ENCODE assay signal across 15 mouse cellular contexts in the genomic region with DNA sequence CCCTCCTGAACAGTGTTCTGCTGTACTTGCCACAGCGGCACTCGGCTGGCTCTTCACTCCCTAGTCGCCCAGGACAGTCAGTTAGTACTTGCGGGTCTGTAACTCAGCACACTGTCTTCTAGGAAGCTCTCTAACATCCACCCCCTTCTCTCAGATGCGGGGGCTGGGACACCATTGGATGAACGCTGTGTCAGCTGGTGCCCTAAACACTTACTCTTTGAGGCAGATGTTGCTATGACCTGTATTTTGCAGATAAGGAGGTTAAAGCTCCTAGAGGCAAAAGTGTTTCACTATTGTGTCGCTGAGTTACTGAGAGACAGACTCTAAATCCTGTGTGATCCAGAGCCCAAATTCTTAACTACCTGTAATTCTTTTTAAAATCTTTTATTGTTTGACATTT. TPM values are rescaled to one million over a fixed set of nuclear protein-coding genes. Genes with fewer than 3 reads are reported as not detected.
A peak's percentile ranks its signal among the peaks of the same experiment; 100 is the strongest.
DNase-seq lines count a peak whose midpoint lies in the region; ATAC-seq and TF ChIP-seq lines count a peak whose summit lies in the region.
"Had no signal": no experiment of that assay in that cellular context is flagged by ENCODE, and none has a peak within 500 bp of the region (broad histone marks: within the 10 kb centered on the region; RNA-seq: fewer than 3 reads in every experiment).

No protein-coding gene starts in this region.

- no peaks in the 10 kb centered on the region for H3K36me3 ChIP-seq in liver, embryonic 11.5 days (ENCODE audit: control insufficient read depth, insufficient read depth, low read length)
- H3K36me3 ChIP-seq: embryonic facial prominence, embryonic 10.5 days; forebrain, embryonic 15.5 days; heart, embryonic 15.5 days had no signal

- H3K4me2 ChIP-seq in liver, embryonic 11.5 days, result 0 out of 2 replicates have a peak overlapping the region, but pooled peaks have one; percentile 16
- H3K4me2 ChIP-seq: forebrain, embryonic 15.5 days; heart, embryonic 15.5 days; midbrain, embryonic 11.5 days had no signal

- no peak overlapping the region for H3K4me3 ChIP-seq in bone marrow, adult 2 months (replicated peaks; ENCODE audit: control insufficient read depth, low read depth, low read length)
- no peak overlapping the region for H3K4me3 ChIP-seq in liver, embryonic 11.5 days (ENCODE audit: low read depth, low read length)
- H3K4me3 ChIP-seq: embryonic facial prominence, embryonic 10.5 days; erythroblast, embryonic 14.5 days; forebrain, embryonic 15.5 days; gastrocnemius, adult 2 months; heart, embryonic 15.5 days had no signal

- whole genome bisulfite sequencing in bone marrow, adult 2 months, result 48% methylated on average over 7 of the region's 7 CpGs
- WGBS in liver, embryonic 11.5 days, result 44% methylated on average over 7 of the region's 7 CpGs

- H3K9me3 ChIP-seq in liver, embryonic 11.5 days (ENCODE audit: control insufficient read depth, low read length), result no peaks in the 10 kb centered on the region
- H3K9me3 ChIP-seq: forebrain, embryonic 15.5 days; heart, embryonic 15.5 days had no signal

- DNase-seq in liver, embryonic 11.5 days (ENCODE audit: low spot score), result no peak
- DNase-seq in thymus, postnatal 36 days, result peak; percentile 63 to 81
- DNase-seq in kidney, adult 11 months, result no peak
- no peak for DNase-seq in kidney, adult 8-10 months
- DNase-seq: cerebellum, adult 2 months; gastrocnemius, adult 2 months; heart, adult 11 months had no signal

- peak; percentile 78 for ATAC-seq in liver, embryonic 11.5 days (replicated peaks; ENCODE audit: low FRiP score)
- peak; percentile 30 for ATAC-seq in megakaryocyte progenitor cell, adult 5-6 weeks (replicated peaks; ENCODE audit: poor library complexity)
- no peak for ATAC-seq in frontal cortex, adult (ENCODE audit: low TSS enrichment)
- ATAC-seq: forebrain, embryonic 15.5 days had no signal

- no peaks in the 10 kb centered on the region for H3K27me3 ChIP-seq in liver, embryonic 11.5 days (replicated peaks; ENCODE audit: control insufficient read depth, insufficient read depth, low read length)
- H3K27me3 ChIP-seq: forebrain, embryonic 15.5 days; heart, embryonic 15.5 days had no signal

- H3K9ac ChIP-seq in liver, embryonic 11.5 days (ENCODE audit: low read depth, low read length), result no peak overlapping the region
- H3K9ac ChIP-seq: forebrain, embryonic 15.5 days; heart, embryonic 15.5 days had no signal

- TF ChIP-seq CTCF in bone marrow, adult 2 months (IDR thresholded peaks at IDR 0.05; ENCODE audit: control insufficient read depth, insufficient read depth, low read length), result no peak

- H3K4me1 ChIP-seq in bone marrow, adult 2 months (ENCODE audit: control insufficient read depth, insufficient read depth, low read length), result peaks cover 33% of the 10 kb centered on the region
- H3K4me1 ChIP-seq in liver, embryonic 11.5 days (replicated peaks; ENCODE audit: control insufficient read depth, insufficient read depth, low read length), result peaks cover 40% of the 10 kb centered on the region
- H3K4me1 ChIP-seq: forebrain, embryonic 15.5 days had no signal

- no peak for TF ChIP-seq POLR2A in bone marrow, adult 2 months (IDR thresholded peaks at IDR 0.05; ENCODE audit: borderline replicate concordance, control insufficient read depth, low read depth, low read length)

- H3K27ac ChIP-seq in bone marrow, adult 2 months (ENCODE audit: control insufficient read depth, insufficient read depth, low read depth, low read length, poor library complexity), result peak overlapping the region; percentile 22; the same call in 1 of the 2 replicates
- H3K27ac ChIP-seq in liver, embryonic 11.5 days (ENCODE audit: low read depth, low read length), result no peak overlapping the region
- H3K27ac ChIP-seq: embryonic facial prominence, embryonic 10.5 days; forebrain, embryonic 15.5 days; gastrocnemius, adult 2 months; heart, embryonic 15.5 days had no signal

RNA-seq across cellular contexts. Expression of gene Ggta1, which starts 36.4 kb away (rescaled TPM):
- 7.3 and 16.2 TPM in 2 replicates for polyA plus RNA-seq in bone marrow, adult 2 months (2011; ENCODE audit: insufficient read depth, insufficient read length, low replicate concordance, missing spikeins)
- 18.6 and 19.5 TPM in 2 replicates for polyA plus RNA-seq in liver, embryonic 11.5 days (2014; fragmentation: Nextera tagmentation; extraction: Ambion mirVana)
- total RNA-seq in megakaryocyte progenitor cell, adult 5-6 weeks (2015), result 50.8 and 54.4 TPM in 2 replicates
- total RNA-seq in megakaryocyte progenitor cell, adult 5-6 weeks (2017), result 72.0 and 77.3 TPM in 2 replicates

RNA-seq across cellular contexts. Expression of gene Dab2ip, which starts 58.6 kb away (rescaled TPM):
- polyA plus RNA-seq in bone marrow, adult 2 months (2011; ENCODE audit: insufficient read depth, insufficient read length, low replicate concordance, missing spikeins), result 6.0 and 9.8 TPM in 2 replicates
- polyA plus RNA-seq in liver, embryonic 11.5 days (2014; fragmentation: Nextera tagmentation; extraction: Ambion mirVana), result 16.2 and 20.0 TPM in 2 replicates
- 3.9 and 4.0 TPM in 2 replicates for total RNA-seq in megakaryocyte progenitor cell, adult 5-6 weeks (2015)
- 3.0 and 4.1 TPM in 2 replicates for total RNA-seq in megakaryocyte progenitor cell, adult 5-6 weeks (2017)

Comparison
In these comparisons a context has a peak if more than half of its experiments do, and no peak if none do; other contexts are left out.
1. DNase-seq: peak in thymus, postnatal 36 days (2 of 2); none in liver, embryonic 11.5 days (single experiment), kidney, adult 11 months (single experiment) and kidney, adult 8-10 months (0 of 2).